Mouse (Mus musculus) granulocyte monocyte progenitor cell, adult 5-6 weeks (primary cell): ENCODE results near the gene Hebp2. TPM values are rescaled to one million over a fixed set of nuclear protein-coding genes. Genes with fewer than 3 reads are reported as not detected.
"Not testable (repeated sequence)": the region's sequence is repeated elsewhere in the genome, so short reads cannot be mapped to it uniquely, and the experiment has no call there.

Experiments used
- ATAC-seq: replicated peaks from 2 replicates; pipeline ENCODE4 v1.8.0; 2016; ENCODE audit warnings: mild to moderate bottlenecking, moderate TSS enrichment, inconsistent platforms; ENCODE audit not compliant: poor library complexity, severe bottlenecking
- total RNA-seq, 2 experiments: library from RNA; stranded (forward) in 1 of 2; stranded (reverse) in 1 of 2; fragments of 200-712, 200-1000 nt in 1 of 2; fragments of >200 nt in 1 of 2; fragmentation: Nextera tagmentation in 1 of 2; gene quantifications; 2 replicates each; pipeline ENCODE4 v1.2.3; 2014 to 2017

The Hebp2 gene
- total RNA-seq (2014; fragmentation: Nextera tagmentation), result not detected in 2 replicates
- 1.2 and 2.3 TPM in 2 replicates for total RNA-seq (2017)

- peak; percentile 97 for ATAC-seq
Observed at GRCm38 (mm10) chr10:18545813-18546235, at the start of gene Hebp2. Gene Hebp2 (minus strand): TSS chr10:18546076.

- ATAC-seq, result no peak
Observed at GRCm38 (mm10) chr10:18589455-18589854, 43.6 kb upstream of the Hebp2 start.

GRCm38 (mm10) chr10:18584188-18584587, 38.3 kb upstream of the Hebp2 start:
- ATAC-seq, result no peak

- 0 out of 2 replicates have a peak, but pooled peaks have one; percentile 42 for ATAC-seq
Observed at GRCm38 (mm10) chr10:18572581-18572980, 26.7 kb upstream of the Hebp2 start.

- peak; percentile 50; the same call in 1 of the 2 replicates for ATAC-seq
Observed at GRCm38 (mm10) chr10:18562940-18563339, 17.1 kb upstream of the Hebp2 start.

- peak; percentile 75 for ATAC-seq
Observed at GRCm38 (mm10) chr10:18561445-18561844, 15.6 kb upstream of the Hebp2 start.

GRCm38 (mm10) chr10:18559076-18559475, 13.2 kb upstream of the Hebp2 start:
- not testable (repeated sequence) for ATAC-seq

GRCm38 (mm10) chr10:18549321-18550216, 3.7 kb upstream of the Hebp2 start:
- no peak for ATAC-seq

GRCm38 (mm10) chr10:18547381-18547780, 1.5 kb upstream of the Hebp2 start:
- ATAC-seq, result no peak

GRCm38 (mm10) chr10:18545309-18545708, 567 bp downstream of the Hebp2 start:
- no peak; the same call in 1 of the 2 replicates for ATAC-seq

GRCm38 (mm10) chr10:18536889-18537288, 9.0 kb downstream of the Hebp2 start:
- ATAC-seq, result no peak

- peak; percentile 78 for ATAC-seq
Observed at GRCm38 (mm10) chr10:18532293-18532692, 13.6 kb downstream of the Hebp2 start.

GRCm38 (mm10) chr10:18530161-18530560, 15.7 kb downstream of the Hebp2 start:
- no peak for ATAC-seq

GRCm38 (mm10) chr10:18529177-18529576, 16.7 kb downstream of the Hebp2 start:
- ATAC-seq, result no peak

GRCm38 (mm10) chr10:18528475-18528874, 17.4 kb downstream of the Hebp2 start:
- no peak for ATAC-seq

- ATAC-seq, result no peak
Observed at GRCm38 (mm10) chr10:18527766-18528165, 18.1 kb downstream of the Hebp2 start.

GRCm38 (mm10) chr10:18526851-18527675, 18.8 kb downstream of the Hebp2 start:
- ATAC-seq, result peak; percentile 73

- ATAC-seq, result no peak
Observed at GRCm38 (mm10) chr10:18526184-18526850, 19.6 kb downstream of the Hebp2 start.

GRCm38 (mm10) chr10:18525726-18526125, 20.1 kb downstream of the Hebp2 start:
- no peak for ATAC-seq

- no peak for ATAC-seq
Observed at GRCm38 (mm10) chr10:18525311-18525710, 20.6 kb downstream of the Hebp2 start.
